Mouse (Mus musculus) lung, postnatal 0 days (tissue): ENCODE data around the gene Ptprn2.

ENCODE experiments used
- CTCF ChIP-seq: IDR thresholded peaks from 2 replicates; pipeline ENCODE4 v1.5.1; 2016; ENCODE audit warnings: antibody characterized with exemption, mild to moderate bottlenecking
- EP300 ChIP-seq: IDR thresholded peaks from 2 replicates; pipeline ENCODE4 v1.6.1; 2016; ENCODE audit warnings: antibody characterized with exemption, mild to moderate bottlenecking, control low read depth

GRCm38 (mm10) chr12:116436125-116436524 is 49.4 kb upstream of the Ptprn2 start:
- TF ChIP-seq EP300: no peak
- TF ChIP-seq CTCF: no peak
